Mouse (Mus musculus): ENCODE measurements at regions not wholly inside any gene's neighbourhood (a gene's known extent, or its start where the extent isn't known, plus 50 kb on each side); places are given as distances from the start of the nearest gene placed in this dataset.

DNA sequence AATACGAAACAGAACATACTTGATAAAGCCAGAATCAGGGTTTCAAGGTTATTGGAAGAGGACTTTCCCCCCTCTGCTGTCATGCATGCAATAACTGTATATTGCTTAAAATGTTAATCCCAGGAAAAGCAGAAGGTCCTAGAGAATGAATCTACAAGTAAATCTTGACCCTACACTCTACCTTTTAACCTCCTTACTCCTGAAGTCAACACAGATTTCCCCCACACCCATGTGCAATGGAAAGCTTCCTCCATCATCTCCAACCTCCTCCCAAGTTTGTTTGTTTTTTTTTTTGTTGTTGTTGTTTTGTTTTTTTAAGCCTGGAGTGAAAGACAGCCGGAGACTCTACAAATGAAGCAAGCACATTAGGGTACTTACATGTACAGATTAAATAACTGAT is 55.9 kb upstream of the Ifne start:
- no peak overlapping the region for H3K4me3 ChIP-seq (replicated peaks; ENCODE audit: control insufficient read depth, low read depth, low read length)
- H3K27ac ChIP-seq (ENCODE audit: control insufficient read depth, insufficient read depth, low read depth, low read length, poor library complexity): no peak overlapping the region
- WGBS: 87% methylated on average over 2 of the region's 2 CpGs
- TF ChIP-seq CTCF (IDR thresholded peaks at IDR 0.05; ENCODE audit: control insufficient read depth, insufficient read depth, low read length) (no peak), POLR2A (IDR thresholded peaks at IDR 0.05; ENCODE audit: borderline replicate concordance, control insufficient read depth, low read depth, low read length) (no peak)
- no peaks in the 10 kb centered on the region for H3K4me1 ChIP-seq (ENCODE audit: control insufficient read depth, insufficient read depth, low read length)

DNA sequence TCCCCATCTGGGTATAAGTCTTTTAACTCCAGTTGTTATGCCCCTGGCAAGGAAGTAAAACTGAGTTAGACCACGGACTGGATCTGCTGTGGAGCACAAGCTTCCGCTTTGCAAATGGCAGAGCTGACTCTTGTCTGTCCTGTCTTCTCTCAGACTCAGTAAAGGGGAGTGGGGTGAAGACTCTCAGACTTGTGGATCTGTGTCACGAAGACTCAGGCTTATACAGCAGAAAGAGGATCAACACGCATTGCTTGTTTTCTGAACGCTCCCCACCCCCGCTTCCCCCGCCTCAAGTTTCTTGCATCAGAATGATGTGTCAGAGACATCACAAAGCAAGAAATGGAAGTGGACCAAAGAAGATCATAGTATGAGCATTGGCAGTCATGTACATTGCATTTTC is 55.3 kb upstream of the Ifne start:
- TF ChIP-seq POLR2A (IDR thresholded peaks at IDR 0.05; ENCODE audit: borderline replicate concordance, control insufficient read depth, low read depth, low read length) (no peak), CTCF (IDR thresholded peaks at IDR 0.05; ENCODE audit: control insufficient read depth, insufficient read depth, low read length) (no peak)
- H3K4me3 ChIP-seq (replicated peaks; ENCODE audit: control insufficient read depth, low read depth, low read length): no peak overlapping the region
- H3K27ac ChIP-seq (ENCODE audit: control insufficient read depth, insufficient read depth, low read depth, low read length, poor library complexity): no peak overlapping the region
- 71% methylated on average over 7 of the region's 7 CpGs for WGBS
- no peaks in the 10 kb centered on the region for H3K4me1 ChIP-seq (ENCODE audit: control insufficient read depth, insufficient read depth, low read length)

GRCm38 (mm10) chr4:88934266-88935025 is 54.4 kb upstream of the Ifne start:
- Histone ChIP-seq H3K4me1 (ENCODE audit: control insufficient read depth, insufficient read depth, low read length) (no peaks in the 10 kb centered on the region), H3K27ac (ENCODE audit: control insufficient read depth, insufficient read depth, low read depth, low read length, poor library complexity) (no peak overlapping the region), H3K4me3 (replicated peaks; ENCODE audit: control insufficient read depth, low read depth, low read length) (no peak overlapping the region)
- TF ChIP-seq POLR2A (IDR thresholded peaks at IDR 0.05; ENCODE audit: borderline replicate concordance, control insufficient read depth, low read depth, low read length): no peak
- TF ChIP-seq CTCF (IDR thresholded peaks at IDR 0.05; ENCODE audit: control insufficient read depth, insufficient read depth, low read length): no peak
- WGBS: 78% methylated on average over 8 of the region's 8 CpGs

DNA sequence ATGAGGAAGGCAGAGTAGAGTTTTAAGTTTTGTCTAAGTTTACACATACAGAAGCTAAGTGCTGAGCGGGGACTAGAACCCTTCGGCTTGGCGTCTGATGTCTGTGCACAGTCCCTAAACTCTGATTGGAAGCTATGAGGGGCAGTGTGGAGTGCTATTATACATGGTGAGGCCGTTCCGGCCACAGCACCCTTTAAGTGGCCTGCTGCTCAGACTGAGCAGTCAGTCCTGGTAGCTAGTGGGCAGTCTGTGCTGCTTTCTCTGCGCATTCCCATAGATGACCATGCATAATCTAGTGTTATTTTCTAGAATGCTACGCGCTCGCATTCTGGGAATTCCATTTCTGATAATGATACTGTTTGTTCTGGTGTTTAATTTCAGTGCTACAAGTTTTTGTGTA is 51.2 kb upstream of the Ifne start:
- H3K27ac ChIP-seq (ENCODE audit: control insufficient read depth, insufficient read depth, low read depth, low read length, poor library complexity): no peak overlapping the region
- no peak for TF ChIP-seq POLR2A (IDR thresholded peaks at IDR 0.05; ENCODE audit: borderline replicate concordance, control insufficient read depth, low read depth, low read length)
- no peak for TF ChIP-seq CTCF (IDR thresholded peaks at IDR 0.05; ENCODE audit: control insufficient read depth, insufficient read depth, low read length)
- no peaks in the 10 kb centered on the region for H3K4me1 ChIP-seq (ENCODE audit: control insufficient read depth, insufficient read depth, low read length)
- WGBS: 89% methylated on average over 9 of the region's 9 CpGs
- H3K4me3 ChIP-seq (replicated peaks; ENCODE audit: control insufficient read depth, low read depth, low read length): no peak overlapping the region
